Mouse (Mus musculus) erythroblast, adult 5-6 weeks (primary cell): ENCODE data around the gene Large2. TPM values are rescaled to one million over a fixed set of nuclear protein-coding genes. Genes with fewer than 3 reads are reported as not detected.

Source experiments
- ATAC-seq: replicated peaks from 2 replicates; pipeline ENCODE4 v1.8.0; 2016; ENCODE audit warnings: moderate number of reproducible peaks, mild to moderate bottlenecking, moderate TSS enrichment, inconsistent platforms; ENCODE audit not compliant: poor library complexity, low FRiP score, severe bottlenecking
- total RNA-seq, 2 experiments: library from RNA; stranded (forward) in 1 of 2; stranded (reverse) in 1 of 2; fragments of 150-400 nt in 1 of 2; fragments of 200-764, 138-1000 nt in 1 of 2; gene quantifications; 2 replicates each; pipeline versions ENCODE4 v1.2.3 to v1.2.4; 2015 to 2017; ENCODE audit warnings: low replicate concordance in 2 of 2

Large2 gene
- total RNA-seq, 2 experiments from 2014 or later, result 4.2 TPM; not detected in 1

- no peak for ATAC-seq
Measured at GRCm38 (mm10) chr2:92391703-92392317, 17.1 kb upstream of the Large2 start.

- ATAC-seq, result no peak
Measured at GRCm38 (mm10) chr2:92391116-92391515, 16.4 kb upstream of the Large2 start.

GRCm38 (mm10) chr2:92390206-92390930, 15.7 kb upstream of the Large2 start:
- ATAC-seq, result no peak

- ATAC-seq, result no peak
Measured at GRCm38 (mm10) chr2:92389645-92390044, 15.0 kb upstream of the Large2 start.

GRCm38 (mm10) chr2:92388891-92389641, 14.4 kb upstream of the Large2 start:
- ATAC-seq, result no peak

- no peak for ATAC-seq
Measured at GRCm38 (mm10) chr2:92388081-92388517, 13.4 kb upstream of the Large2 start.

- no peak for ATAC-seq
Measured at GRCm38 (mm10) chr2:92387646-92388045, 13.0 kb upstream of the Large2 start.

- no peak for ATAC-seq
Measured at GRCm38 (mm10) chr2:92386821-92387570, 12.3 kb upstream of the Large2 start.

- no peak for ATAC-seq
Measured at GRCm38 (mm10) chr2:92385113-92386051, 10.7 kb upstream of the Large2 start.

- no peak for ATAC-seq
Measured at GRCm38 (mm10) chr2:92384101-92384500, 9.4 kb upstream of the Large2 start.

GRCm38 (mm10) chr2:92382759-92383158, 8.1 kb upstream of the Large2 start:
- ATAC-seq, result no peak

GRCm38 (mm10) chr2:92381901-92382588, 7.4 kb upstream of the Large2 start, which contains the start of gene 1700029I15Rik:
Gene 1700029I15Rik, plus strand, starts transcription at chr2:92382538.
- ATAC-seq, result no peak

GRCm38 (mm10) chr2:92381161-92381560, 6.5 kb upstream of the Large2 start:
- no peak for ATAC-seq

- ATAC-seq, result no peak
Measured at GRCm38 (mm10) chr2:92380495-92381050, 5.9 kb upstream of the Large2 start.

GRCm38 (mm10) chr2:92379783-92380494, 5.3 kb upstream of the Large2 start:
- no peak for ATAC-seq

GRCm38 (mm10) chr2:92377320-92377719, 2.7 kb upstream of the Large2 start:
- no peak for ATAC-seq

- no peak for ATAC-seq
Measured at GRCm38 (mm10) chr2:92376300-92376699, 1.6 kb upstream of the Large2 start.
